Mouse (Mus musculus) limb, embryonic 11.5 days (tissue): ENCODE results near the gene Fam155a. TPM values are rescaled to one million over a fixed set of nuclear protein-coding genes. Genes with fewer than 3 reads are reported as not detected.

Experiments used
- ATAC-seq: fragments of 200-750 bp; cut with Nextera tagmentation; 2 replicates; pipeline ENCODE4 v1.8.0; 2017; ENCODE audit warnings: low read depth; ENCODE audit not compliant: insufficient number of reproducible peaks, low FRiP score, low TSS enrichment
- DNase-seq: peaks from one replicate; pipeline ENCODE4 v3.0.0-alpha.2; 2015; ENCODE audit warnings: low spot score
- H3K27ac ChIP-seq: fragments of 300-500 bp; sonication (generic); replicated peaks from 2 replicates; pipeline ENCODE4 v1.5.1; 2014; ENCODE audit warnings: low read depth, mild to moderate bottlenecking, low read length
- H3K27me3 ChIP-seq: fragments of 300-500 bp; sonication (generic); 2 replicates; pipeline ENCODE4 v1.6.1; 2014; ENCODE audit warnings: mild to moderate bottlenecking, low read length, mixed read lengths; ENCODE audit not compliant: control insufficient read depth, insufficient read depth
- H3K36me3 ChIP-seq: fragments of 300-500 bp; sonication (generic); 2 replicates; pipeline ENCODE4 v1.6.1; 2014; ENCODE audit warnings: mild to moderate bottlenecking, low read length, moderate library complexity, mixed read lengths; ENCODE audit not compliant: control insufficient read depth, insufficient read depth
- H3K4me1 ChIP-seq: fragments of 300-500 bp; sonication (generic); 2 replicates; pipeline ENCODE4 v1.6.1; 2014; ENCODE audit warnings: low read length, mixed read lengths; ENCODE audit not compliant: control insufficient read depth, insufficient read depth
- H3K4me2 ChIP-seq: fragments of 300-500 bp; sonication (generic); 2 replicates; pipeline ENCODE4 v1.6.1; 2014; ENCODE audit warnings: low read depth, mild to moderate bottlenecking, moderate library complexity; ENCODE audit not compliant: severe bottlenecking
- H3K4me3 ChIP-seq: fragments of 300-500 bp; sonication (generic); 2 replicates; pipeline ENCODE4 v1.5.1; 2014; ENCODE audit warnings: low read depth, low read length
- H3K9ac ChIP-seq: fragments of 300-500 bp; sonication (generic); 2 replicates; pipeline ENCODE4 v1.6.1; 2014; ENCODE audit warnings: mild to moderate bottlenecking, low read length
- H3K9me3 ChIP-seq: fragments of 300-500 bp; sonication (generic); 2 replicates; pipeline ENCODE4 v1.6.1; 2016; ENCODE audit warnings: low read length; ENCODE audit not compliant: control insufficient read depth
- WGBS: fragments of 180-500 bp; shearing (Covaris S2); extraction: QIAGEN DNeasy Blood & Tissue Kit; methylation state at CpG from one replicate; pipeline ENCODE4 v1.1.7; 2014; 5-methylcytosine and 5-hydroxymethylcytosine counted together
- polyA plus RNA-seq: library from polyadenylated mRNA; unstranded; fragments of >200 nt; fragmentation: Nextera tagmentation; extraction: Ambion mirVana; gene quantifications from 2 replicates; pipeline ENCODE4 v1.2.1, GENCODE M21; 2014

Fam155a gene
- polyA plus RNA-seq, 1 experiment from 2014 or later = 0.15 TPM

- Histone ChIP-seq H3K9ac (no peak overlapping the region), H3K4me3 (no peak overlapping the region), H3K27me3 (no peaks in the 10 kb centered on the region), H3K36me3 (no peaks in the 10 kb centered on the region), H3K27ac (no peak overlapping the region), H3K4me1 (no peaks in the 10 kb centered on the region), H3K4me2 (no peak overlapping the region), H3K9me3 (no peaks in the 10 kb centered on the region)
- ATAC-seq (peak; percentile 71; the same call in 1 of the 2 replicates), DNase-seq (peak; percentile 76)
- 34% methylated on average over 19 of the region's 19 CpGs for WGBS
Observed at GRCm38 (mm10) chr8:9227779-9228464, 543.0 kb downstream of the Fam155a start.

DNA sequence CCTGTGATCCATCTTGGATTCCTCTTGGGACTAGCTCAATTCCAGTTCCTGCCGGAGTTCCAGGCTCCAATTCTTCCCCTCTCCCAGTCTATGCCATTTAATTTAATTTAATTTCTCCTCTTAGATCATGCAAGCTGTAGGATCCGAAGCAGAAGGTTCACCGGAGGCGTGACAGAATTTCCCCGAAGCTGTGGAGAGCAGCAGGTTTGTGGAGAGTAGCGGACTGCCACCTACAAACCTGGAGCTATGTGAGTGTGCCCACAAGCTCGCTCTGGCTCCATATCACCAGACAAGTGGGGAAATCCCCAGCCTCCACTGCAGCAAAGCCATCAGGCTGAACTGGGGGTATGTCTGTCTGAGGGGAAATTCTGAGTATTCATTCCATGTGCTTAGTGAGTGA is 544.2 kb downstream of the Fam155a start:
- Histone ChIP-seq H3K4me3 (no peak overlapping the region), H3K27ac (no peak overlapping the region), H3K9ac (no peak overlapping the region), H3K9me3 (no peaks in the 10 kb centered on the region), H3K27me3 (no peaks in the 10 kb centered on the region), H3K4me1 (no peaks in the 10 kb centered on the region), H3K36me3 (no peaks in the 10 kb centered on the region), H3K4me2 (no peak overlapping the region)
- no peak for DNase-seq
- WGBS = 90% methylated on average over 7 of the region's 7 CpGs
- ATAC-seq = no peak

- DNase-seq = no peak
- H3K9ac ChIP-seq = no peak overlapping the region
- no peak for ATAC-seq
- no peaks in the 10 kb centered on the region for H3K4me1 ChIP-seq
- no peak overlapping the region for H3K4me2 ChIP-seq
- H3K36me3 ChIP-seq = no peaks in the 10 kb centered on the region
- H3K27ac ChIP-seq = no peak overlapping the region
- WGBS = 66% methylated on average over 4 of the region's 4 CpGs
- no peaks in the 10 kb centered on the region for H3K9me3 ChIP-seq
- H3K4me3 ChIP-seq = no peak overlapping the region
- H3K27me3 ChIP-seq = no peaks in the 10 kb centered on the region
Observed at GRCm38 (mm10) chr8:9211751-9212150, 559.2 kb downstream of the Fam155a start.

DNA sequence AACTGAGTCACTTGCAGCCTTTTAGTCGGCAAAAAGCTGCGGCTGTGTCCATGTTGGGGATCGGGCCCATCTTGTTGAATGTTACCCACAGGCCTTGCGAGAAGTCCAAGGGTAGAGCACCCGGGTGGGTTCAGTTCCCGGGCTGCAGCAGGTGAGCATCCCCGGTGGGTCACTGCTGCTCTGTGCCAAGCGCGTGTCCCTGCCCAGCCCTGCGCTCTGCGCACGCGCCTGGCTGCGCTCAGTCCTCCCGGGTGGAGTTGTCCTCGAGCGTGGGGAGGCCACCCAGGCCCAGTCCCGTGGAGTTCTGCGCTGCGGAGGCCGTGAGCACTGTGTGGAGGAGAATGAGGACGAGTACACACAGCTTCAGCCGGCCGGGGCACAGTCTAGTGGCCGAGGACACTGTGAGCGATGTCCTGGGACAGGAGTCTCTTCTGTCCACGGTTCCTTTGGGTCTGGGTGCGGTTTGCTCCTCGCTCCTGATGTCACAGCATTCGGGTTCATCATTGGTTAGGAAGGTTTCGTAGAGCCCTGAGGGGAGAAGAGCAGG is 563.4 kb downstream of the Fam155a start:
- ATAC-seq = no peak
- Histone ChIP-seq H3K4me2 (no peak overlapping the region), H3K9ac (no peak overlapping the region), H3K27me3 (no peaks in the 10 kb centered on the region), H3K36me3 (no peaks in the 10 kb centered on the region), H3K27ac (no peak overlapping the region), H3K9me3 (no peaks in the 10 kb centered on the region), H3K4me1 (no peaks in the 10 kb centered on the region), H3K4me3 (no peak overlapping the region)
- DNase-seq = no peak
- 93% methylated on average over 31 of the region's 31 CpGs for WGBS

- DNase-seq = no peak
- WGBS = 69% methylated on average over 10 of the region's 10 CpGs
- Histone ChIP-seq H3K9ac (no peak overlapping the region), H3K36me3 (no peaks in the 10 kb centered on the region), H3K27me3 (no peaks in the 10 kb centered on the region), H3K4me3 (no peak overlapping the region), H3K9me3 (no peaks in the 10 kb centered on the region), H3K4me2 (no peak overlapping the region), H3K27ac (no peak overlapping the region), H3K4me1 (no peaks in the 10 kb centered on the region)
- ATAC-seq = no peak
Observed at GRCm38 (mm10) chr8:9204345-9205067, 566.5 kb downstream of the Fam155a start.

DNA sequence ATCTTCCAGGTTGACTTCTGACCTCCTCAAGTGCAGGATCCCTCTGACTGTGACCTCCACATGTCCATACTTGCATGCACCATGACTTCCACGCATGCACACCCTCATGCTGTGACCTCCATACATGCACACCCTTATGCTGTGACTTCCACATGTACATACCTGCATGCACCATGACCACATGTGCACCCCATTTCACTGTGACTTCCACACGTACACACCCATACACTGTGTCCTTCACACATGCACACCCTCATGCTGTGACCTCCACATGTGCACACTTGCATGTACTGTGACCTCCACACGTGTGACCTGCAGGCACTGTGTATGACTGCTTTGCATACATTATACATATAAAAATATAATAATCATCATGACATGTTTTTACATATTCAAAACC is 570.9 kb downstream of the Fam155a start:
- H3K27me3 ChIP-seq = no peaks in the 10 kb centered on the region
- DNase-seq (no peak), ATAC-seq (peak; percentile 39; the same call in 1 of the 2 replicates)
- no peaks in the 10 kb centered on the region for H3K4me1 ChIP-seq
- WGBS = 88% methylated on average over 3 of the region's 3 CpGs
- H3K36me3 ChIP-seq = no peaks in the 10 kb centered on the region
- H3K4me3 ChIP-seq = no peak overlapping the region
- H3K4me2 ChIP-seq = no peak overlapping the region
- no peak overlapping the region for H3K27ac ChIP-seq
- H3K9ac ChIP-seq = no peak overlapping the region
- H3K9me3 ChIP-seq = no peaks in the 10 kb centered on the region

DNA sequence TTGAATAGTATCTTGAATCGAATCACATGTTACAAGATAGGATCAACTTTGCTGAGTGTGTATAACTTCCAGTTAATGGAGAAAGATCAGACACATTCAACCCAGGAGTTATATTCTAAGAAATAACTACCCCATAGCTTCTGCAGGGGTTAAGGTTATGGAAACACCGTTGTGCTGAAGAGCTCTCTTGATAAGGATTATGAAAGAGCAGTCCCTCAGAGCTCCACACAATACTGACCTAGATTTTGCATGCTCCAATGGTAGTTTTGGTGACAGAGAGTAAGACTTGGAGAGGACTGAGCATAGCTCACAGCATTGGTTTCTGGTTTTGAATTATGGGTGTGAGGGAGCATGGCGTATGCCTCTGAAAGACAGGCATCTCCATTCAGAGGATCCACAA is 579.3 kb downstream of the Fam155a start:
- no peak for ATAC-seq
- no peaks in the 10 kb centered on the region for H3K4me1 ChIP-seq
- no peak for DNase-seq
- H3K27ac ChIP-seq = no peak overlapping the region
- no peak overlapping the region for H3K4me2 ChIP-seq
- no peak overlapping the region for H3K4me3 ChIP-seq
- WGBS = 89% methylated on average over 3 of the region's 3 CpGs
- H3K9me3 ChIP-seq = no peaks in the 10 kb centered on the region
- H3K9ac ChIP-seq = no peak overlapping the region
- no peaks in the 10 kb centered on the region for H3K36me3 ChIP-seq
- no peaks in the 10 kb centered on the region for H3K27me3 ChIP-seq

GRCm38 (mm10) chr8:9188616-9189015 is 582.3 kb downstream of the Fam155a start:
- H3K4me3 ChIP-seq = no peak overlapping the region
- H3K4me1 ChIP-seq = no peaks in the 10 kb centered on the region
- DNase-seq (no peak), ATAC-seq (no peak)
- H3K27me3 ChIP-seq = no peaks in the 10 kb centered on the region
- no peaks in the 10 kb centered on the region for H3K9me3 ChIP-seq
- no peak overlapping the region for H3K4me2 ChIP-seq
- H3K9ac ChIP-seq = no peak overlapping the region
- no peaks in the 10 kb centered on the region for H3K36me3 ChIP-seq
- 43% methylated on average over 4 of the region's 4 CpGs for WGBS
- no peak overlapping the region for H3K27ac ChIP-seq
